Mouse (Mus musculus) c-Kit-positive CD71-positive TER-119-positive erythroid progenitor cells, embryonic 14.5 days (primary cell): Measurements from ENCODE around the gene Atp6v0a4.

Source experiments
- DNase-seq: peaks from one replicate; pipeline ENCODE4 v3.0.0-alpha.2; 2013; ENCODE audit warnings: low spot score

Atp6v0a4 gene

DNA sequence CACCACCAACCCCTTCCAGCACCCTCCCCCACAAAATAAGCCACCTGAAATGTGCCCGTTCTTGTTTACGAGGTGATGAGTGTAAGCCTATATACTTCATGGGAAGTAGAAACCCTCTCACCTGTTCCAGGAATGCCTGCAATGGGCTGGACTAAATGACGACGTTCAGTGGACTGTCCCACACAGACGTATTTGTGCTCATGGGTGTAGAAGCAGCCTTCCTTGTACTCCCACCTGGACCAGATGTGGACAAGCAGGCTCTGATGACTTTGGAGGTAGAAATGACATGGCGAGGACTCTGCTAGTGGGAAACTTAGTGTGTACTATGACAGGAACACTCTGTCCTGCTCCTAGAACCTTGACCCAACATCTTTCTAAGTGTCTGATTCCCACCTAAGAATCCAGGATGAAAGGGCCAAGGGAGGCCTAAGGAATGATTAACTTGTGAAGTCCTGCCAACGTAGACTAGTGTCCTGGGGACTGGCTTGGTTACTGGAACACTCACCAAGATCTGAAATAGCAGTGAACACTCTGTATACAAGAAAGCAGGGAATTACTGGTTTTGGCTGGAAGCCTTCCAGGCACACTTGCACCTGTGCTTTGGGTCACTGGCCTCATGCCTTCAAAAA is at the start of gene Atp6v0a4:
Atp6v0a4 (minus strand) TSS at position 380 of the 629 bp plus-strand sequence.
- no peak for DNase-seq

DNA sequence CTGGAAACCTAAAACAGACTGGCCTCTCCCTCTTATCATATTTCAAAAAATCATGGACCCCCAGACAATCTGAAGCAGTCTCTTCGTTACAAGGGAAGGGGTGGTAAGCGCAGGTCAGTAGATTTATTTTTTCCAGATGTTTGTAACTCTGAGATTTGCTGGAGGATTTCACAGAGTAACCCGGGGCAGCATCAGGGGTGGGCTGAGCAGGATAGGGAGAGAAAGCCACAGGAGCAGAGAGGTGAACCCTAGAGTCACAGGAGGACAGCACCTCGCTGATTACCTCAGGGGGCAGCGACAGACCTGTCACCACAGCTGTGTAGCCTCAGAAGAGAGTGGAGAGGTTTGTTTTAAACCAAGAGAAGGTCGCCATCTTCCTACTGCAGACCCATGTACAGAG is 41.0 kb upstream of the Atp6v0a4 start:
- DNase-seq, result no peak

DNA sequence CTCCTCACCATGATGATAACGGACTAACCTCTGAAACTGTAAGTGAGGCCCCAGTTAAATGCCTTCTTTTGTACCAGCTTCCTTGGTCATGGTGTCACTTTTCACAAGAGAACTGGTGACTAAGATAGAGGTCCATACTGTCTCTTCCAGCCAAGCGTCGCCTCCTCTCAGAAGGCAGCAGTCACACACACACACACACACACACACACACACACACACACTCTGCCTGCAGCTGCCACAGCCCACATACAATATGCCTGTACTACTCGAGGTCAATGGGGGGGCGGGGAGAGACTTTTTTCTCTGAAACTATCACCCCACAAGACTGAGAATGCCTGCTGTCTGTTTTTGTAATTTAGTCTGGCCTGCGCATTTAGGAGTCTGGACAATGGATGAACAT is 40.3 kb upstream of the Atp6v0a4 start:
- DNase-seq, result no peak

GRCm38 (mm10) chr6:38162825-38163504 is 38.6 kb upstream of the Atp6v0a4 start:
- DNase-seq, result no peak

- no peak for DNase-seq
Measured at GRCm38 (mm10) chr6:38160556-38160955, 36.2 kb upstream of the Atp6v0a4 start.

- DNase-seq, result peak; percentile 69
Measured at GRCm38 (mm10) chr6:38160102-38160501, 35.7 kb upstream of the Atp6v0a4 start.

GRCm38 (mm10) chr6:38159576-38159975 is 35.2 kb upstream of the Atp6v0a4 start:
- no peak for DNase-seq

- DNase-seq, result no peak
Measured at GRCm38 (mm10) chr6:38157925-38158324, 33.5 kb upstream of the Atp6v0a4 start.

DNA sequence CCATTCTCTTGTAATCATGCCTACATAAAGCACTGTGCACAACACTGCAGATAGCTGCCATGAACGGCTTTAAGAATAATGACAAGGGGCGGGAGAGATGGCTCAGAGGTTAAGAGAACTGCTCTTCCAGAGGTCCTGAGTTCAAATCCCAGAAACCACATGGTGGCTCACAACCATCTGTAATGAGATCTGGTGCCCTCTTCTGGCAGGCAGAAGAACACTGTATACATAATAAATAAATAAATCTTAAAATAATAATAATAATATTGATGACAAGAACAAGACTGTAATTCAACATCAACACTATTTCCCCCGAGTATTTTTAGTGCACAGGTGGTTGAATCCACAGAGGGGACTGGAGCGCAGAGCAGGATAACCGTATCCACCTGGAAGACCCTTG is 31.8 kb upstream of the Atp6v0a4 start:
- no peak for DNase-seq

DNA sequence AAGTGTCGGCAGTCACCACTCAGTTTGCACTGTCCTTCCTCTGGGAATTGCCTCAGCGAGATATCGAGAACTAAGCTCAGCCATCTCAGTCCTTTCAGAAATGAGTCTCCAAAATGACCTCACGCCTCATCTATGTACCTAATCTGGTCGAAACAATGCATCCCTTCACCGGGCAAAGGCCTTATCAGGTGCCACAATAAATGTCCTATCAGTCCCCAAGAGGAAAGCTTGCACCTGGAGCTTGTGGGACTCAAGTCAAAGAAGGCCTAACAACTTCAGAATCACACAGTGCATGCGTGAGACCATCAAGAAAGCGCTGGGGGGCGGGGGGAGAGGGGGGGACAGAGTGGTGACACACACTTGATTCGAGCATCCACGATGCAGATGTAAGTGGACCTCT is 27.9 kb upstream of the Atp6v0a4 start:
- DNase-seq, result no peak

- no peak for DNase-seq
Measured at GRCm38 (mm10) chr6:38149483-38149882, 25.1 kb upstream of the Atp6v0a4 start.

DNA sequence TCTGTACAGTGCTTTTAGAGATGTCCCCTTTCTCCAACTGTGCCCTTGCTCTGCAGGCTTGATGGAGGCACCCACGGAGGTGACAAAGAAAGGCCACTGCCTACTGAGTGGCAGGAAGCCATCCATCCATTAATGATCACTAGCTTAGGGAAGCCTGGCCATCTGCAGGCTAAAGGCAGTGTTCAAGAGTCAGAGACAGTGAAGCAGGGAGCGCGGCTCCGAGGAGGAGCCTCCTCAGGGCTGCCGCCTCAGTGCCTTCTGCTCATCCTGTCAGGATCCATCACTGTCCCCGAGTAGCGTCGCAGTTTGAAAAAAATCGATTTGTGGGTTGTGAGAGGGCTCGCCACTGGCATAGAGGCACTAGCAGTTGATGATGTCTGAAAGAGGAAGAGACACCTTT is 24.2 kb upstream of the Atp6v0a4 start:
- DNase-seq, result no peak

GRCm38 (mm10) chr6:38147301-38147700 is 22.9 kb upstream of the Atp6v0a4 start:
- no peak for DNase-seq

DNA sequence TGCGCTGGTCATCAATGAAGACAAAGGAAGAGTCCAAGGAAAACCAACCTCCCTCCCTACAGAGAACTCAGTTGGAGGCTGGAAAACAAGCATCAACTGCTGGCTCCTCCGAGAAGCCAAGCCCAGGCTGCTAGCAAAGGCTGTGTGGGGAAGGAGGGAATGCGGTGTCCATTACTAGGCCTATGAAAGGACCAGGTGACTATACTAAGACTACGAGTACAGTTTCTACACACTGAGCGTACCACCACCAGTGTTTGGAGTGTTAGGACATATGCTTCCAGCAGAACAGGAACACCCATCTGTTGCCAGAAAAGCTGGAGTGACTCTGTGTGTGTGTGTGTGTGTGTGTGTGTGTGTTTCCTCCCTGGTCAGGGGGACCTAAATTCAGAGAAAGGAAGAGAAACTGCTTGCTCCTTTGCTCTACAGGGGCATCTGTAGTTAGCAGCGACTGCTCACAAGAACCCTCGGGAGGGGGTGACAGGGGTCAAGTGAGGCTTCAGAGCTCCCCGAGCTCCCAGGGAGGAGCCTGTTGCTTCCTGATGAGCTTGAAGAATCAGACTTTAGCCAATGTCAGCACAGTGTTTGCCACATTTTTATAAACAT is 21.2 kb upstream of the Atp6v0a4 start:
- no peak for DNase-seq

DNA sequence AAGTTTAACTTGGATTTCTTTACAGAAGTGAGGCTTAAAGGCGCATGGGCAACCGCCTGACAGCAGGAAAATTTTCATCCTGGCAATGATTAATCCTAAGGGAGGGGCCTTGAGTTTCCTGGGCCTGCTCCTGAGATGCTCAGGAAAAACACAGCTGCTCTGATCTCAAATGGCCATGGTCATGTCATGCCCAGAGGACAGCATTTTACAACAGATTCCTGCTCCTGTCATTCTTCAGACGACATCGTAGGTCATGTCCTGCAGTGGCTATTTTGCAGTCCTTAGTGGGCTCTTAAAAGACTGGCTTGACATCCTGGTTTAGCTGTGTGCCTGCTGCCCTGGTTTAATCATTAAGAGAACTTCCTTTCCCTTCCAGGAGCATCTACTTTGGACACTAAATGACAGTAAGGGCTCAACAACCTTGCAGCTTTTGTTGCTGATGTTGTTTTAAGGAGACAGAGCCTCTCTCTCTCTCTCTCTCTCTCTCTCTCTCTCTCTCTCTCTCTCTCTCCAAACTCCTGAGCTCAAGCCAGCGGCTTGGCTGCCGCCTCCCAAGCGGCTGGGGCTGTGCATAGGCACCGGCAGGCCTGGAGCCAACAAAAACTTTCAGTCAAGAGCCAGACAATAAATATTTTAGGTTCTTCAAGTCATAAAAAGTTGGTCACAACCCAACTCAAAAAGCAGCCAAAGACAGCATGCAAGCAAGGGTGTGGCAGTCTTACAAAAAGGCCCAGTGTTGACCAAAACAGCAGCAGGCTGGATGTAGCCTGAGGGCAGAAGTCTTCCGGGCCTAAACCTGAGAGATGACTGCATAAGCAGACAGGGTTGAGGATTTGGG is 20.0 kb upstream of the Atp6v0a4 start:
- no peak for DNase-seq

DNA sequence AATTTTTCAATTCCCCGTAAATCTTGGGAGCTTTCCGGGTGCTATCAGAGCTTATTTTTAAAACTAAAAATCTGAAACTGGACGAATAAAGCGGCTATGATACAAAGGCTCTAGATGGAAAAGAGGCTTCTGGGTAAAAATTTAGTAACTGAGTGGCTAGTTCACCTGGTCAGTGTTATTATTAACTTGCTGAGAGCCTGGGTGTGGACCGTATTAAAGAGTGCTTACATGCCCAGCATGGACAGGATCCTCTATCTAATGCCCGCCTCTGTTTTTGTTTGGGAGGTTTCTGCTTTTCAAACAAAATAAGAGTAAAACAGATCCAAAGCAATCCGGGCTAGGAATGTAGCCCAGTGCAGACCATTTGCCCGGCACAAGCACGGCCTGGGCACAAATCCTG is 16.0 kb upstream of the Atp6v0a4 start:
- DNase-seq, result no peak

- DNase-seq, result no peak
Measured at GRCm38 (mm10) chr6:38139086-38139485, 14.7 kb upstream of the Atp6v0a4 start.

DNA sequence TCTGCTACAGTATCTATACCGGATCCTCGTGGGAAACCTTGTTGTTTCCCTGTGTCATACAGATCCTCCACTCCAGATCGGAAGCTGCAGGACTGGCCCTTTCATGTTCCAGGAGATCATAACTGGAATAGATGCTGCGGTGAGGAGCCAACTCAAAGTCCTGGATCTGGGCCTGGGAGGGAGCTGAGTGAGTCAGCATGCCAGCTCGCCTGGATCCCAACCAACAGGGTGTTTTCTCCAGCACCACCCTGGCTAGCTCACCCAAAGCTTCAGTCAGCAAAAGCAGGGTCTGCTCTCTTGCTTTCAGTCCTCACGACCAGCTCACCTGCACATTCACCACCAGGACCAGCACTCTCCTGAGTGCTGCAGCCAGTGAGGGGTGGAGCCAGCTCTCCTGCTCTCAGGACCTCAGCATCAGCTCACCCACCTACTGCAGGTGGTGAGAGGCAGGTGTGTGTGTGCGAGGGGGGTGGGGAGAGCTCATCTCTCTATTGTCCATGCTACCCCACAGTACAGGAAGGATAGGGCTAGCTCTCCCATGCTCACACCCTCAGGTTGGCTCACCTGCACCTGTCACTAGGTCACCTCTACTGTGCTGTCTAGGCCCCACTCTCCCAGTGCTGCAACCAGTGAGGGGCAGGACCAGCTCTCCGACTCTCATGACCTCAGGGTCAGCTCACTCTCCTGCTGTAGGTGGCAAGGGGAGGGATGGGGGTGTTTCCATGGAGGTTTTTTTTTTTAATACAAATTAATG is 10.6 kb upstream of the Atp6v0a4 start:
- DNase-seq, result no peak

DNA sequence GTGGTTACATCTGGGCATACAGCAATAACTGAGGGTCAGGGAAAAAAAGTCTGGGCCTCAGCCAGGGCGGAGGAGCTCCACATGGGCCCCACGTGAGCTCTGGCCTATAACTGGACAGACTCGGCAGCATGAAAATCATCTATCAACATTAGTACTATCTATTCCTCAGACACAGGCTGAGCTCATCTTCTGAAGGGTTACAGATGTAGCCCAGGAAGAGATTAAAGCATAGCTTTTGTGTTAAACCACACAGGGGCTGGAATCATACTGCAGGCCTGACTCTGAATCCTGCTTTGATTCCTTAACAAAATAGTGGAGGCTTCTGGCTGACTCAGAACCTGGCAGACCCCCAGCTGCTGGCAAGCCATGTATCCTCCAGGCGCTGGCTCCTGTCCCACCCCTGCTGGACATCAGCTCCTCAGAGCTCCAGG is 7.4 kb upstream of the Atp6v0a4 start:
- DNase-seq, result no peak

DNA sequence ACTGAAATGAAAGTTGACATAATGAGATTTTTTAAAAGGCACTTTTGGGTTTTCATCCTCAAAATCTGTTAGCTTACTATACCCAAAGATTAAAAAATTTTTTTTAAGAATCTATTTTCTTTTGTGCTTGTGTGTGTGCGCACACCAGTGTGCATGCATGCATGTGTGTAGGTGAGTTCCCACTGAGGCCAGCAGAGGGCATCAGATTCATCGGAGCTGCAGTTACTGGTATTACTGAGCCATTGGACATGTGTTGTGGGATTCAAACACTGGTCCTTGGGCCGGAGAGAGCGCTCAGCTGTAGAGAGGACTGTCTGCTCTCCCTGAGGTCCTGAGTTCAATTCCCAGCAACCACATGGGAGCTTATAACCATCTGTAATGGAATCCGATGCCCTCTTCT is 5.5 kb upstream of the Atp6v0a4 start:
- DNase-seq, result no peak

DNA sequence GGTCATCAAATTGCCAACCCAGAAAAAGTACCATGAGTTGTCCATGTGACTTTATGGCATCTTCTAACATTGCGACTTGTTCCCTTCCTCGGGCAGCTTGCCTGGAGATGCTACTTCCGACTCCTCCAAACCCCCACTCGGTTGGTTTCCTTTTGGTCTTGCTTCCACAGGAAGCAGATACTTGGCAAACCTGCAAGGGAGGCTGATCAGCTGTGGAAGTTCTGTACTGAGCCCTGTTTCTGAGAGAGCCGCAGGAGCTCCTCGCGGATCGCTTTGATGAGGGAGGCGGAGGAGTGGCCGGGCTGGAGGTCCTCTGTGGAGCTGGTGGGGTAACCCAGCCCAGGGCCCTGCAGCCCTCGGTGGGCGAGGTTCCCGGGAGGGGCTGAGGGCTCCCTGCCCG is 3.7 kb upstream of the Atp6v0a4 start:
- DNase-seq, result no peak

GRCm38 (mm10) chr6:38125462-38125861 is 1.1 kb upstream of the Atp6v0a4 start:
- DNase-seq, result no peak
